Mouse (Mus musculus): Measurements from ENCODE around the gene Cpsf7.
"Not testable (repeated sequence)": the region's sequence is repeated elsewhere in the genome, so short reads cannot be mapped to it uniquely, and the experiment has no call there.

Gene Cpsf7

GRCm38 (mm10) chr19:10525106-10525901 lies at the start of gene Cpsf7:
Cpsf7 (plus strand) TSS chr19:10525266.
- in situ Hi-C loops (cut with MseI, MboI), result no loop called here

- in situ Hi-C loops (cut with MseI, MboI), result no loop called here
These were observed 45.5 kb upstream of the Cpsf7 start for GRCm38 (mm10) chr19:10479541-10479940.

GRCm38 (mm10) chr19:10482703-10483102 lies 42.4 kb upstream of the Cpsf7 start, which contains the start of gene Ppp1r32:
Ppp1r32 (minus strand) TSS chr19:10482928.
- in situ Hi-C loops (cut with MseI, MboI), result no loop called here

GRCm38 (mm10) chr19:10486264-10486738 lies 38.8 kb upstream of the Cpsf7 start:
- in situ Hi-C loops (cut with MseI, MboI), result loop anchor here in 1 of 2 experiments (5.0 kb wide), 1 partner anchor 34 kb away; no protein-coding TSS in a partner anchor

GRCm38 (mm10) chr19:10495670-10496069 lies 29.4 kb upstream of the Cpsf7 start:
- in situ Hi-C loops (cut with MseI, MboI), result no loop called here

- in situ Hi-C loops (cut with MseI, MboI), result no loop called here
These were observed 28.1 kb upstream of the Cpsf7 start for GRCm38 (mm10) chr19:10496976-10497375.

GRCm38 (mm10) chr19:10497512-10498160 lies 27.4 kb upstream of the Cpsf7 start:
- in situ Hi-C loops (cut with MseI, MboI), result no loop called here

- in situ Hi-C loops (cut with MseI, MboI), result no loop called here
These were observed 24.5 kb upstream of the Cpsf7 start for GRCm38 (mm10) chr19:10500581-10500980.

GRCm38 (mm10) chr19:10502571-10502970 lies 22.5 kb upstream of the Cpsf7 start:
- in situ Hi-C loops (cut with MseI, MboI), result no loop called here

- in situ Hi-C loops (cut with MseI, MboI), result no loop called here
These were observed 14.2 kb upstream of the Cpsf7 start for GRCm38 (mm10) chr19:10510759-10511330.

- in situ Hi-C loops (cut with MseI, MboI), result no loop called here
These were observed 4.7 kb upstream of the Cpsf7 start for GRCm38 (mm10) chr19:10520355-10520754.

- in situ Hi-C loops (cut with MseI, MboI), result no loop called here
These were observed 3.1 kb upstream of the Cpsf7 start for GRCm38 (mm10) chr19:10521926-10522325.

- in situ Hi-C loops (cut with MseI, MboI), result no loop called here
These were observed 1.5 kb upstream of the Cpsf7 start for GRCm38 (mm10) chr19:10523483-10524080.

- in situ Hi-C loops (cut with MseI, MboI), result no loop called here
These were observed 321 bp upstream of the Cpsf7 start for GRCm38 (mm10) chr19:10524784-10525105.

GRCm38 (mm10) chr19:10525910-10526309 lies 844 bp downstream of the Cpsf7 start, which contains the start of gene Sdhaf2:
Sdhaf2 (minus strand) TSS chr19:10526142.
- in situ Hi-C loops (cut with MseI, MboI), result no loop called here

- in situ Hi-C loops (cut with MseI, MboI), result no loop called here
These were observed 5.0 kb downstream of the Cpsf7 start for GRCm38 (mm10) chr19:10530082-10530481.

GRCm38 (mm10) chr19:10539454-10539853 lies 14.4 kb downstream of the Cpsf7 start:
- in situ Hi-C loops (cut with MseI, MboI), result no loop called here

- in situ Hi-C loops (cut with MseI, MboI), result no loop called here
These were observed 30.8 kb downstream of the Cpsf7 start, which contains the start of gene Tmem216 for GRCm38 (mm10) chr19:10555624-10556510. Tmem216 (minus strand) TSS chr19:10556238.

- in situ Hi-C loops (cut with MseI, MboI), result no loop called here
These were observed 31.9 kb downstream of the Cpsf7 start for GRCm38 (mm10) chr19:10557001-10557400.

- in situ Hi-C loops (cut with MseI, MboI), result no loop called here
These were observed 32.4 kb downstream of the Cpsf7 start for GRCm38 (mm10) chr19:10557430-10557829.

GRCm38 (mm10) chr19:10557837-10558375 lies 32.8 kb downstream of the Cpsf7 start:
- in situ Hi-C loops (cut with MseI, MboI), result not testable (repeated sequence)
